Mouse (Mus musculus) embryonic facial prominence, embryonic 10.5 days (tissue): ENCODE data around the gene Tnr. TPM values are rescaled to one million over a fixed set of nuclear protein-coding genes. Genes with fewer than 3 reads are reported as not detected.

Experiments used
- DNase-seq: peaks from one replicate; pipeline ENCODE4 v3.0.0-alpha.2; 2017; ENCODE audit warnings: low spot score
- H3K27ac ChIP-seq: fragments of 300-500 bp; sonication (generic); replicated peaks from 2 replicates; pipeline ENCODE4 v1.5.1; 2016; ENCODE audit warnings: mild to moderate bottlenecking
- H3K27me3 ChIP-seq: fragments of 300-500 bp; sonication (generic); replicated peaks from 2 replicates; pipeline ENCODE4 v1.6.1; 2016; ENCODE audit warnings: low read depth, mild to moderate bottlenecking; ENCODE audit not compliant: poor library complexity, severe bottlenecking
- H3K36me3 ChIP-seq: fragments of 300-500 bp; sonication (generic); replicated peaks from 2 replicates; pipeline ENCODE4 v1.6.1; 2016; ENCODE audit warnings: mild to moderate bottlenecking, moderate library complexity
- H3K4me1 ChIP-seq: fragments of 300-500 bp; sonication (generic); 2 replicates; pipeline ENCODE4 v1.6.1; 2016
- H3K4me3 ChIP-seq: fragments of 300-500 bp; sonication (generic); 2 replicates; pipeline ENCODE4 v1.5.1; 2016; ENCODE audit warnings: mild to moderate bottlenecking, moderate library complexity
- H3K9me3 ChIP-seq: fragments of 300-500 bp; sonication (generic); 2 replicates; pipeline ENCODE4 v1.6.1; 2016; ENCODE audit warnings: mild to moderate bottlenecking
- WGBS: fragments of 180-500 bp; shearing (Covaris S2); methylation state at CpG from one replicate; pipeline ENCODE4 v1.1.7; 2016; 5-methylcytosine and 5-hydroxymethylcytosine counted together
- polyA plus RNA-seq: library from polyadenylated mRNA; unstranded; fragments of >200 nt; fragmentation: Nextera tagmentation; extraction: Ambion mirVana; gene quantifications from 2 replicates; pipeline ENCODE4 v1.2.1, GENCODE M21; 2016

Tnr gene
- polyA plus RNA-seq, 1 experiment from 2014 or later = 0.19 TPM

- H3K4me1 ChIP-seq = peaks cover 20% of the 10 kb centered on the region
Measured at GRCm38 (mm10) chr1:159743744-159744253, 220.2 kb downstream of the Tnr start.

GRCm38 (mm10) chr1:159745311-159745710 is 221.7 kb downstream of the Tnr start:
- no peak overlapping the region for H3K4me3 ChIP-seq
- no peaks in the 10 kb centered on the region for H3K36me3 ChIP-seq
- WGBS = 93% methylated on average over 2 of the region's 2 CpGs
- H3K27me3 ChIP-seq = no peaks in the 10 kb centered on the region
- H3K9me3 ChIP-seq = no peaks in the 10 kb centered on the region
- no peak for DNase-seq
- no peak overlapping the region for H3K27ac ChIP-seq
- peaks cover 22% of the 10 kb centered on the region for H3K4me1 ChIP-seq

More at GRCm38 (mm10) chr1:159743744-159744253, 220.2 kb downstream of the Tnr start:
- no peaks in the 10 kb centered on the region for H3K36me3 ChIP-seq
- H3K4me3 ChIP-seq = no peak overlapping the region
- H3K9me3 ChIP-seq = no peaks in the 10 kb centered on the region
- no peak overlapping the region for H3K27ac ChIP-seq
- DNase-seq = no peak
- H3K27me3 ChIP-seq = no peaks in the 10 kb centered on the region
- 86% methylated on average over 2 of the region's 2 CpGs for WGBS

DNA sequence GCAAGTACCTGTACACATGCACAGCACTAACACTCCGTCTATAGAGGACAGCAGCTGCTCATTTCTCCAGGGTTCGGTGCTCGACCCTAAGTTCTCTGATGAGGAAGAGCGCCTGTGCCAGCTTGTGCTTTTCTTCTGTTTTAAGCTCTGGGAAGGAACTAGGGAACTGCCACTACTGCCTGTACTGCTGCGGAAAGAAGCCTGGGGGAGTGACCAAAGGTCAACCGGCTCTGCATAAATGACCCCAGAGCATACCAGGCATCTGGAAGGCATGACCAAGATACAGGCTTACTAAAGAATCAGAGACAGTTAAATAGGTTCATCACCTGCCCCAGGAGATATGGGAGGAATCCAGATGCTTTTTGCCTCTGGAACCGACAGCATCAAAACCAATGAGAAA is 224.4 kb downstream of the Tnr start:
- DNase-seq = no peak
- H3K4me3 ChIP-seq = no peak overlapping the region
- 42% methylated on average over 7 of the region's 7 CpGs for WGBS
- H3K27me3 ChIP-seq = no peaks in the 10 kb centered on the region
- H3K36me3 ChIP-seq = no peaks in the 10 kb centered on the region
- no peak overlapping the region for H3K27ac ChIP-seq
- peaks cover 21% of the 10 kb centered on the region for H3K4me1 ChIP-seq
- no peaks in the 10 kb centered on the region for H3K9me3 ChIP-seq

GRCm38 (mm10) chr1:159750411-159750810 is 226.8 kb downstream of the Tnr start:
- 81% methylated on average over 5 of the region's 5 CpGs for WGBS
- Histone ChIP-seq H3K36me3 (no peaks in the 10 kb centered on the region), H3K27me3 (no peaks in the 10 kb centered on the region), H3K27ac (no peak overlapping the region), H3K4me3 (no peak overlapping the region), H3K9me3 (no peaks in the 10 kb centered on the region), H3K4me1 (peaks cover 21% of the 10 kb centered on the region)
- DNase-seq = no peak

GRCm38 (mm10) chr1:159750876-159751275 is 227.3 kb downstream of the Tnr start:
- no peaks in the 10 kb centered on the region for H3K36me3 ChIP-seq
- peaks cover 21% of the 10 kb centered on the region for H3K4me1 ChIP-seq
- WGBS = 27% methylated on average over 6 of the region's 6 CpGs
- H3K27ac ChIP-seq = no peak overlapping the region
- H3K4me3 ChIP-seq = no peak overlapping the region
- H3K9me3 ChIP-seq = no peaks in the 10 kb centered on the region
- no peak for DNase-seq
- H3K27me3 ChIP-seq = no peaks in the 10 kb centered on the region

GRCm38 (mm10) chr1:159760970-159761369 is 237.4 kb downstream of the Tnr start:
- Histone ChIP-seq H3K4me1 (no peaks in the 10 kb centered on the region), H3K27me3 (0 out of 2 replicates have a peak, but pooled peaks cover 4% of the 10 kb centered on the region), H3K9me3 (no peaks in the 10 kb centered on the region), H3K27ac (no peak overlapping the region), H3K4me3 (no peak overlapping the region), H3K36me3 (no peaks in the 10 kb centered on the region)
- no peak for DNase-seq

DNA sequence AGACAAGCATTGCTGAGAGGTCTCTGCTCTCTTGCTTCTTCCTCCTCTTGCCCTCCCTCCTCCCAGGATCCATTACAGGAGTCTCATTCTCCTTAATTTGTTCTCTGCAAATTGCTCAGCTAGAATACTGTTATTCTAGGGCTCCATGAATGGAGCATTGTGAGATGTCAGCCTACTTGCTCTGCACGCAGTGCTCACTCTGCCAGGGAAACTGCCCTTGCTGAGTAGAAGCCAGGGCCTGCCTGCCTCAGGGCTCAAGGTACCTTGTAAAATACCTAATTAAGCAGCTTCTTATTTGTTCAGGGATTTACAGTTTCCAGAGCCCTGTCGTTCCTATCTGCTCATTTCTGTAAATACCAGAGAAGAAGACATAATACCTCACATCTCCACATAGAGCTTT is 240.3 kb downstream of the Tnr start:
- Histone ChIP-seq H3K4me1 (no peaks in the 10 kb centered on the region), H3K36me3 (no peaks in the 10 kb centered on the region), H3K27me3 (0 out of 2 replicates have a peak, but pooled peaks cover 4% of the 10 kb centered on the region), H3K4me3 (no peak overlapping the region), H3K9me3 (no peaks in the 10 kb centered on the region), H3K27ac (no peak overlapping the region)
- WGBS = 42% methylated on average over 2 of the region's 2 CpGs
- no peak for DNase-seq

- WGBS = 76% methylated on average over 2 of the region's 2 CpGs
- no peaks in the 10 kb centered on the region for H3K36me3 ChIP-seq
- 0 out of 2 replicates have a peak, but pooled peaks cover 4% of the 10 kb centered on the region for H3K27me3 ChIP-seq
- no peak for DNase-seq
- no peak overlapping the region for H3K27ac ChIP-seq
- peaks cover 6% of the 10 kb centered on the region; the same call in 1 of the 2 replicates for H3K4me1 ChIP-seq
- H3K9me3 ChIP-seq = no peaks in the 10 kb centered on the region
- H3K4me3 ChIP-seq = no peak overlapping the region
Measured at GRCm38 (mm10) chr1:159764897-159765296, 241.3 kb downstream of the Tnr start.

DNA sequence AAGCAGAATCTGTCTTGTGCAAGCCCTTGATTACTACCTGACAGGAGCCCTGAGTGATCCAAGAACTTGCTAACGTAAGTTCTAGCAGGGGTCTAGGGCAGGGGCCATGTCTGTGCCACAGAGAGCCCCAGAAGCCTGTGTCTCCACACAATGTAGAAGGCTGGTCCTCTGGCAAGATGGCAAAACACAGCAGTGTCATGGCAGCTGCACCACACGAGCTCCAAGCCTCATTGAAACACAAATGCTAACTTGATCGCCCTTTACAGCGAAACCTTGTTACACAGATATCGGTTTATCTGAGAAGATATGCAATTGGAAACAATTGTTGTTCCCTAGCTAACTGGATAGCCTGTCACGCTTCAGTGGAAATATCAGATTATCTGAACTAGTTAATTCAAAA is 246.4 kb downstream of the Tnr start:
- no peak overlapping the region for H3K4me3 ChIP-seq
- H3K36me3 ChIP-seq = no peaks in the 10 kb centered on the region
- H3K4me1 ChIP-seq = peaks cover 19% of the 10 kb centered on the region
- no peaks in the 10 kb centered on the region for H3K27me3 ChIP-seq
- H3K27ac ChIP-seq = no peak overlapping the region
- H3K9me3 ChIP-seq = no peaks in the 10 kb centered on the region
- no peak for DNase-seq
- WGBS = 74% methylated on average over 6 of the region's 6 CpGs

DNA sequence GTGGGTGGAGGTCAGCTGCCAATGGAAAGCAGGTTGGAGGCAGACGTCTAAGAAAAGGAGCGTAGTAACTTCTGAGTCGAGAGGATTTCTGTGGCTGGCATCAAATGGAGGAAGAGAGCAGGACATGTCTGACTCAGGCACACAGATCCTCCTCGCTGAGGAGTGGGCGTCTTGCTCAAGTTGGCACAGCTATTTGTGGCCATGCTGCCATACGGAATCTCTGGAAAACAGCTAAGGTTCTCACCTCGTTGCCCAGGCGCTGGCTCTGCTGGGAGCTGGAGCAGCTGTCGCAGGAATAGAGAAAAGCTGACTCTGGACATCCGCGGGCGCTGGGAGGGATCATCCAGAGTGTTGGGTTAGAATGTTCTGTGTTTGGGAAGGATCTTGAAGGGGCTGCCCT is 250.1 kb downstream of the Tnr start:
- Histone ChIP-seq H3K27ac (no peak overlapping the region), H3K9me3 (no peaks in the 10 kb centered on the region), H3K36me3 (no peaks in the 10 kb centered on the region), H3K27me3 (no peaks in the 10 kb centered on the region), H3K4me1 (peaks cover 27% of the 10 kb centered on the region), H3K4me3 (no peak overlapping the region)
- no peak for DNase-seq
- 84% methylated on average over 12 of the region's 12 CpGs for WGBS

DNA sequence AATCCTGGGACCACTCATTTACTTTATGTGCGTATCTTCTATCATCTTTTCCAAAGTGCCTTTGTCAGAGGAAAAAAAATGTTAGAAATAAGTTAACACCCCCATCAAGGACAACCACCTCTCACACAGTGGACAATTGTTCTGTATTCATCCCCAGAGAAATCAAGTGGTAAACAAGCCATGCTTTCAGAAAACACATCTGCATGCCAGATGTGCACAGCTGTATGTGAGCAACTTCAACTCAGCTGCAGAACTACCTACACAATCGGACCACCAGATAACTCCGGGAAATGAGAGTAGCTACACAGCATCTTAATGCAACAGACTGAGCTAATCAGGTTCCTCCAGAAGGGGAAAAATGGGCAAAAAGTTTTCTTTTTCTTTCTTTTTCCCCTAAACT is 251.6 kb downstream of the Tnr start:
- no peaks in the 10 kb centered on the region for H3K27me3 ChIP-seq
- peak; percentile 54 for DNase-seq
- WGBS = 35% methylated on average over 3 of the region's 3 CpGs
- no peak overlapping the region for H3K27ac ChIP-seq
- no peaks in the 10 kb centered on the region for H3K36me3 ChIP-seq
- peaks cover 18% of the 10 kb centered on the region for H3K4me1 ChIP-seq
- no peaks in the 10 kb centered on the region for H3K9me3 ChIP-seq
- H3K4me3 ChIP-seq = no peak overlapping the region

DNA sequence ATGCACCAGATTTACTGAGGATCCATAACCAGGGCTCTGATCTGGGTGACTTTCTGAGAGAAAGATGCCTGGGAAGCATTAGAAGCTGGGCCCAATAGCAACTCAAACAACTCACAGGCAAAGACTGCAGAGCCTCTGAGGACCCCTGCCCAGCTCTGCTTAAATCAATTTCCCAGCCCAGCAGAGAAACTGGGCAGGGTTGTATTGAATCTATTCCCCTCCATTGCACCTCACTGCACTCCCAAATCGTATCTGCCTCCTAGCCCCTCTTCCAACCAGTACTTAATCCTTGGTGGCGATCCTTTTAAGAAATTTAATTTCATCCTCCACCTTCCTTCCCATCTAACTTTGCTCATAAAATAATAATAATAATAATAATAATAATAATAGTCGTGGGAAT is 253.5 kb downstream of the Tnr start:
- 65% methylated on average over 3 of the region's 3 CpGs for WGBS
- H3K4me3 ChIP-seq = no peak overlapping the region
- no peak for DNase-seq
- H3K36me3 ChIP-seq = no peaks in the 10 kb centered on the region
- H3K4me1 ChIP-seq = peaks cover 17% of the 10 kb centered on the region
- H3K27ac ChIP-seq = no peak overlapping the region
- no peaks in the 10 kb centered on the region for H3K27me3 ChIP-seq
- H3K9me3 ChIP-seq = no peaks in the 10 kb centered on the region

DNA sequence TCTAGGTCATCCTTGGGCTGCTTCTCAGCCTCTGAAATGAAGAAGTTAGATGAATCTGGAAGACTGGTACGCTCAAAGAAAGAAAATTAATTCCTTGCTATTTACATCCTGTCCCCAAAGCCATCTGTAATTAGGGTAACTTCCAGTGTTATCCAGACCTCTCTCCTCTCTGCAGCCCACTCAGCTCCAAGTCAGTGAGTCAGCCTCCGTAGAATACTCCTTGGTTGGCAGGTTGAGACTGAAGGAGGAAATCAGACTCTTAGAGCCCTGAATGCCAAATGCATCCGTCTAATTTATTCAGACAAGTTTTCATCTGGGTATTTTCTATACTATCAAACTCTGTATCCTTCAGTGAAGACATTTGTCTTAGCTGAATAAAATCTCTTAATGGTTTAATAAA is 255.9 kb downstream of the Tnr start:
- no peaks in the 10 kb centered on the region for H3K9me3 ChIP-seq
- H3K4me1 ChIP-seq = peaks cover 7% of the 10 kb centered on the region
- DNase-seq = no peak
- H3K27me3 ChIP-seq = no peaks in the 10 kb centered on the region
- H3K36me3 ChIP-seq = no peaks in the 10 kb centered on the region
- no peak overlapping the region for H3K27ac ChIP-seq
- no peak overlapping the region for H3K4me3 ChIP-seq
- 86% methylated on average over 3 of the region's 3 CpGs for WGBS

- WGBS = 28% methylated on average over 5 of the region's 5 CpGs
- Histone ChIP-seq H3K4me3 (no peak overlapping the region), H3K4me1 (no peaks in the 10 kb centered on the region), H3K9me3 (no peaks in the 10 kb centered on the region), H3K27me3 (no peaks in the 10 kb centered on the region), H3K36me3 (no peaks in the 10 kb centered on the region), H3K27ac (no peak overlapping the region)
- DNase-seq = peak; percentile 57
Measured at GRCm38 (mm10) chr1:159783842-159784241, 260.3 kb downstream of the Tnr start.
